Mouse (Mus musculus) cerebellum, adult 9-11 months (tissue): Measurements from ENCODE around the gene Grb2.

ENCODE experiments used
- DNase-seq: peaks from one replicate; pipeline ENCODE4 v3.0.0; 2022

The Grb2 gene

DNA sequence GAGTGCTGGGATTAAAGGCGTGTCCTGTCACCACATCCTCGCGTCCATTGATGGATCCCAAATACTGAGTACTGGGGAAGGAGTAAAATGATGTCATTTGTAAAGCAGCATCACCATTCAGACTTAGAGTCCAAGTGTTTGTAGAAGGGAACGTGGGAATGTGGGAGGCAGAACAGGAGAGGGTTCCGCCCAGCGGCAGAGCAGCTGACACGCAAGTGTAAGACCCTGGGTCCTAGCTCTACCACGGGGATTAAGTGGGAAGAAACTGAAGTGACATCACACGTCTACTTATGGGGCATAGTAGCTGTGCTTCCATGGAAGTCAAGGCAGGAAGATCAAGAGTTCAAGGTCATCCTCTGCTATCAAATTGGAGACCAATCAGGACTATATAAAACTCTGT lies 2.7 kb upstream of the Grb2 start:
- no peak for DNase-seq

DNA sequence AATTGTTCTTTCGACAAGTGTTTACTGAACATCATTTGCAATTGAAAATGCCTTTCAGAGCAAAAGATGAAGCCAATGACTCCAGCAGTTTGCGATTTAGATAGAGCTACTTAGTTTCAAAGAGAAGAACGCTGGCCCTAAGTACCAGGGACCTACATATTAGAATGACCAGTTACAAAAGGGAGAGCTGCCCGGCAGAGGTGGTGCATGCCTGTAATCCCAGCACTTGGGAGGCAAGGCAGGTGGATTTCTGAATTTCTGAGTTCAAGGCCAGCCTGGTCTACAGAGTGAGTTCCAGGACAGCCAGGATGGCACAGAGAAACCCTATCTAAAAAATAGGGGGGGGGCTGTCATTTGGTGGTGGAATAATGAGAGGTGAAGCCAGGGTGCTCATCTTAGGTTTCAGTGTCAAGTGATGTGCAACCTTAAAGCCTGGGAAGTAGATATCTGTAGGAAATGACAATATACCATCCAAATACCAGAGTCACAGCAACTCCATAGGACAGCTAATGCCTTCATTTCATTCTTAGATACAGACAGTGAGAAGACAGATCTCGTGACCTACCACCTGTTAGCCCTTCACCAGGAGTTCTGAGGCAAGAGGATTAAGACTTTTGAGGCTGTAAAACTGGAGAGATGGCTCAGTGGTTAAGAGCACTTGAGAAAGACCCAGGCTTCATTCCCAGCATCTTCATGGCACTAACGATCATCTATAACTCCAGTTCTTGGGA lies 1.6 kb upstream of the Grb2 start:
- peak; percentile 40 for DNase-seq

- peak; percentile 75 for DNase-seq
Measured at GRCm38 (mm10) chr11:115708956-115709828, 795 bp upstream of the Grb2 start.

GRCm38 (mm10) chr11:115707313-115708208 lies 836 bp downstream of the Grb2 start:
- DNase-seq: peak; percentile 74

DNA sequence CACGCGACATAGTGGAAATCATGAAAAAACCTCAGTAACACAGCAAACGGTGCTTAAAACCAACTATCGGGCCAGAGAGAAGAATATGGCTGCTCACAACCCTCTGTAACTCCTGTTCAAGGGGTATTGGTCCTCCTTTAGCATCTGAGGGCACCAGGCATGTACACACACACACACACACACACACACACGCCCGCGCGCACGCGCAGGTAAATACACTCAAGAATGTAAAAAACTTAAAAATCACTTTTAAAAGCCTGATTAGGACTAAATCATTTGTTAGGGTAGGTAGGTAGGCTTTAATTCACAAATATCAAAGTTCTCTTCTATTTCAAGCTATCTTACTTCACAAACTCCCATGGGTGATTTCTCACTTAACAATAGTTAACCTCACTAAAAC lies 1.8 kb downstream of the Grb2 start:
- no peak for DNase-seq

- no peak for DNase-seq
Measured at GRCm38 (mm10) chr11:115705561-115705960, 2.8 kb downstream of the Grb2 start.

DNA sequence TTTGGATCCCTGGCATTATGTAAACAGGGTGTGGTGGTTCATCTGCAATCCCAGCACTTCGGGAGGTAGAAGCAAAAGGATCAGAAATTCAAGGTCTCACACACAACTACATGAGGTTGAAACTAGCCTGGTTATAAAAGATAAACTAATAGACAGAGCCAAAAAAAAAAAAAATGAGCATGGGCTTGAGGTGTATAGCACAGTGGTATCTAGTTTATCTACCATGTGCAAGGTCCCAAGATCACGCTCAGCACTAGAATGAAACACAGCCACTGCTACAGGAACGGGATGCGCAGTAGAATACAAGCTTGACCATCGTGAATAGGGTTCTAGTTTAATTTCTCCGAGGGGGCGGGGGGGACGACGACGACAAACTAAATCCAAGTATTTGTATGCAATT lies 3.7 kb downstream of the Grb2 start:
- DNase-seq: no peak

DNA sequence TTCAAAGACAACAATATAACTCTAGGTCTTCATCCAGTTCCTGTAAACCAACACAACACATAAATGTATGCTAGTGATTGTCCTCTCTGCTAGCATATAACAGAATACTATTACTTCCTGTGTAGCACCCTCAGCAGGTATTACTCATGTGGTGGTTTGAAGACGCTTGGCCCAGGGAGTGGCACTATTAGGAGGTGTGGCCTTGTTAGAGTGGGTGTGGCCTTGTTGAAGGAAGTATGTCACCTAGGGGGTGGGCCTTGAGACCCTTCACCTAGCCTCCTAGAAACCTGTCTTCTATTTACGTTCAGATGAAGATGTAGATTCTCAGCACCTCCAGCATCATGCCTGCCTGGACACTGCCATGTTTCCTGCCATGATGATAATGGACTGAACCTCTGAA lies 4.9 kb downstream of the Grb2 start:
- peak; percentile 32 for DNase-seq

- peak; percentile 91 for DNase-seq
Measured at GRCm38 (mm10) chr11:115698986-115699728, 9.2 kb downstream of the Grb2 start.

DNA sequence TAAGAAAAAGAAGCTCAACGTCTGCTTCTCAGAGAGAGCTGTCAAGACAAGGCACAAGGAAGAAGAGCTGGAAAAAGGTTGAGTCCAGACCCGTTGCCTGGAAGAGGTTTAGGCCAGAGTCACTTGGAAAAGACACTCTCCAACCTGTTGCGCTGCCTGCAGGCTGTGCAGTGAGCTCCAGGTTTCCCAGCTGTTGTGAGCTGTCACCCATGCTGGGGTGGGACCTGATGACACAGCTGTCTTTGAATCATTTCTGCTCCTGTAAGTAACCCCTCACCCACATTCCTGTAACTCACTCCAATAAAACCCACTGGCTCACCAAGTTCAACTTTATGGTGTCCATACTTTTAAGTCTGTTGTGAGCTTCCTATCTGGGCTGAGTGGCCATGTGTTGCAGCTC lies 10.7 kb downstream of the Grb2 start:
- no peak for DNase-seq

DNA sequence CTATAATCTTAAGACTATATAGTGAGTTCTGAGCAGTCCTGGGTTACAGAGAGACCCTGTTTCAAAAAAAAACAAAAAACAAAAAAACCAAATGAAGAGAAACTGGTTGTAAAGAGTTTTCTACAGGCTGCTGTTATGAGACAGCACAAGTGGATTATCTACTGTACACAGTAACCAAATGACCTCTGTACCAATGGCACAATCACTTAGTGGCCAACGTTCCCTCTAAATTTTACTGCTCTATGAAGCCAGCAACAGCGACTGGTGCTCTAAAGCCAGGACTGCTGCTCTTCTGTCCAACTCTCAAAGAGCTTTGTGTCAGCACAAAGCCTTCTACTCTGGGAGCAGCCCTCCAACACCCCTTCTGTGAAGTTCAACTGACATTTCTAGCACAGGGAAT lies 11.3 kb downstream of the Grb2 start:
- DNase-seq: no peak

GRCm38 (mm10) chr11:115696471-115696870 lies 11.9 kb downstream of the Grb2 start:
- no peak for DNase-seq

- DNase-seq: no peak
Measured at GRCm38 (mm10) chr11:115693979-115694578, 14.3 kb downstream of the Grb2 start.

DNA sequence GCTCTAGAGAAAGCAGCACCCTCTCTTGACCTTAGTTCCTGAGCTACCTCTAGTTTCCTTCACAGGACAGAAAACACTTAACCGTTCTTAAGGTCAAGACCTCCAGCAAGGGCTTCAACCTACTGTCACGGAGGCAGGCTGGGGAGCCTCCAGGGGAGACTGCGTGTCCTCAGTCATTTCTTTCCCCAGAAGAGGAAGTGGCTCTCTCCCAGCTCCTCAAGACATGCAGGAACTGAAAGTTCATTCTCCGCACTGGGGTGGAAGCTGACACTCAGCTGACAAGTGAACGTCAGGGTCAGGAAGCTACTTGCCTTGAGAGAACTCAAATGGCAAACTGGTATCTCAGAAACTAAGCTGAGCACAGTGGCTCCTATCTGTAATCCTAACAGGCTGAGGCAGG lies 15.6 kb downstream of the Grb2 start:
- DNase-seq: no peak

GRCm38 (mm10) chr11:115691976-115692375 lies 16.4 kb downstream of the Grb2 start:
- DNase-seq: no peak

GRCm38 (mm10) chr11:115691511-115691910 lies 16.9 kb downstream of the Grb2 start:
- DNase-seq: no peak

GRCm38 (mm10) chr11:115691013-115691412 lies 17.4 kb downstream of the Grb2 start:
- DNase-seq: no peak

GRCm38 (mm10) chr11:115690356-115690755 lies 18.0 kb downstream of the Grb2 start:
- no peak for DNase-seq

DNA sequence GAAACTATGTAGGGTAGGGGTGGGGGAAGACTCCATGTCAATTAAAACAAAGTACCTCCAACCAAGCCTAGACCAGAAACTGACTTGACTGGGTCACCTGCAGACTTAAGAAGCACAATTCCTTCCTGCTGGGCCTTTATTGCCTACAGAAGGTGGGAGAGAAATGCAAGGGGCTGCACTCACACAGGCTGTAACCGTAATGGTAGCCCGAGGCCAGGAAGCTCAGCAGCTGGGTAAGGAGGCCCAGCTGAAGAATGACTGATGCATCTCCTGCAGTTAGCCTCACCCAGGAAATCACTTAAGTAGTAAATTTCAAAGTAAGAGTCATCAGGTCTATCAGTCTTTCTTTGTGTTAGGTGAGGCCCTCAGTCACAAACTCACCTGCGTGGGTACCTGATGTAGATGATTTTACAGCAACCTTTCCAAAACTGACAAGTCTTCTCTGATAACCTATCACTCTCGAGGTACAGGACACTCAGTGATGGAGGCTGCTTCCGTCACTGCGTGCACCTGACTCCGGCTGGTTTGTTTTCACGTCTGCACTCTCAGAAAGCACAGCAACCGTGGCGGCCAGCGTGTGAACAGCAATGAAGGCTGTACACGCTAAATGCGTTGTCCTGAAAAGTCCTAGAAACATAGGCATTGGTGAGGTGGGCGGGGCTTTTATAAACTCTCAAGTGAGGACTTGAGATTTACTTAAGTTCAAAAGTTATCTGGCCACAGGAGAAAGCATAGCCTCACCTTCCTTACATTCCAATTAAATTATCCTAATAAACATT lies 19.1 kb downstream of the Grb2 start:
- no peak for DNase-seq

GRCm38 (mm10) chr11:115686369-115686768 lies 22.0 kb downstream of the Grb2 start:
- DNase-seq: no peak

DNA sequence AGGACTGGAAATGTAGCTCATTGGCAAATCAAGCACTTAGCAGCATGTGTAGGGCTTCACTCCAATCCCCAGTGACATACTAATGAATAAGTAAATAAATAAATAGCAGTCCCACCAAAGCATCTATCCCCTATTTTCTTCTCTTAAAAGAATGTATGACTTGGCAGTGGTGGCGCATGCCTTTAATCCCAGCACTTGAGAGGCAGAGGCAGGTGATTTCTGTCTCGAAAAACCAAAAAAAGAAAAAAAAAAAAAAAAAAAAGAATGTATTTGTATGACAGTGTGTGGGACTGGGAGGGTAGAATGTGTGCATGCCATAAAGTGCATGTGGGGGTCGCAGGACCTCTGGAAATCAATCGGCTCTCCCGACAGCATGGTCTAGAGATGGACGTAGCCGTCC lies 22.4 kb downstream of the Grb2 start:
- DNase-seq: no peak
